In genomic region chr14:68392440-68392839, GRCm38 (mm10) we compare ENCODE assay signal across 29 mouse cellular contexts.
DNase-seq lines count a peak whose midpoint lies in the region; ATAC-seq and TF ChIP-seq lines count a peak whose summit lies in the region.
"Had no signal": no experiment of that assay in that cellular context is flagged by ENCODE, and none has a peak within 500 bp of the region (broad histone marks: within the 10 kb centered on the region; RNA-seq: fewer than 3 reads in every experiment).

No protein-coding gene starts in this region.

- no peak for ATAC-seq in hindbrain, embryonic 11.5 days (ENCODE audit: low FRiP score)
- no peak for ATAC-seq in hindbrain, embryonic 16.5 days
- ATAC-seq in midbrain, embryonic 13.5 days, result no peak
- no peak for ATAC-seq in midbrain, embryonic 16.5 days
- ATAC-seq: forebrain, embryonic 15.5 days; Patski had no signal

- no peak for TF ChIP-seq POLR2A in liver, adult 2 months (IDR thresholded peaks at IDR 0.05; ENCODE audit: extremely low read depth, insufficient read depth, low read length)

- H3K4me1 ChIP-seq in hindbrain, embryonic 11.5 days (replicated peaks; ENCODE audit: control insufficient read depth, insufficient read depth, low read length), result no peaks in the 10 kb centered on the region
- H3K4me1 ChIP-seq in hindbrain, embryonic 16.5 days (ENCODE audit: control insufficient read depth, insufficient read depth, low read depth, low read length), result peaks cover 5% of the 10 kb centered on the region; the same call in 1 of the 2 replicates
- no peaks in the 10 kb centered on the region for H3K4me1 ChIP-seq in liver, adult 2 months (ENCODE audit: control insufficient read depth, insufficient read depth, low read length)
- peaks cover 8% of the 10 kb centered on the region for H3K4me1 ChIP-seq in midbrain, embryonic 13.5 days (replicated peaks)
- H3K4me1 ChIP-seq in midbrain, embryonic 16.5 days (ENCODE audit: control insufficient read depth, insufficient read depth, low read length), result peaks cover 3% of the 10 kb centered on the region; the same call in 1 of the 2 replicates
- H3K4me1 ChIP-seq: embryonic facial prominence, embryonic 13.5 days; heart, embryonic 10.5 days; heart, embryonic 13.5 days had no signal

- H3K9me3 ChIP-seq in hindbrain, embryonic 11.5 days (ENCODE audit: control insufficient read depth, low read length), result no peaks in the 10 kb centered on the region
- no peaks in the 10 kb centered on the region for H3K9me3 ChIP-seq in hindbrain, embryonic 16.5 days (ENCODE audit: control insufficient read depth, low read length)
- no peaks in the 10 kb centered on the region for H3K9me3 ChIP-seq in midbrain, embryonic 13.5 days
- H3K9me3 ChIP-seq in midbrain, embryonic 16.5 days (replicated peaks; ENCODE audit: control insufficient read depth, low read length, poor library complexity, severe bottlenecking), result no peaks in the 10 kb centered on the region
- H3K9me3 ChIP-seq: embryonic facial prominence, embryonic 10.5 days; embryonic facial prominence, embryonic 13.5 days; forebrain, embryonic 12.5 days; forebrain, embryonic 15.5 days; heart, embryonic 10.5 days; heart, embryonic 13.5 days had no signal

- peak overlapping the region; percentile 70 for H3K27ac ChIP-seq in hindbrain, embryonic 11.5 days (ENCODE audit: low read depth, low read length)
- no peak overlapping the region for H3K27ac ChIP-seq in hindbrain, embryonic 16.5 days (ENCODE audit: low read depth, low read length)
- no peak overlapping the region for H3K27ac ChIP-seq in liver, adult 2 months (replicated peaks; ENCODE audit: insufficient read depth, low read depth, low read length)
- H3K27ac ChIP-seq in midbrain, embryonic 13.5 days, result peak overlapping the region; percentile 49; the same call in 1 of the 2 replicates
- H3K27ac ChIP-seq in midbrain, embryonic 16.5 days (ENCODE audit: low read length), result no peak overlapping the region
- H3K27ac ChIP-seq: embryonic facial prominence, embryonic 10.5 days; embryonic facial prominence, embryonic 13.5 days; forebrain, embryonic 12.5 days; forebrain, embryonic 15.5 days; heart, adult 2 months; heart, embryonic 10.5 days; heart, embryonic 13.5 days had no signal

- no peak for TF ChIP-seq CTCF in liver, adult 2 months (IDR thresholded peaks at IDR 0.05; ENCODE audit: low read depth, low read length)

- H3K36me3 ChIP-seq in hindbrain, embryonic 11.5 days (ENCODE audit: control insufficient read depth, insufficient read depth, low read length), result no peaks in the 10 kb centered on the region
- H3K36me3 ChIP-seq in hindbrain, embryonic 16.5 days (ENCODE audit: control insufficient read depth, insufficient read depth, low read length), result no peaks in the 10 kb centered on the region
- no peaks in the 10 kb centered on the region for H3K36me3 ChIP-seq in liver, adult 2 months (ENCODE audit: control insufficient read depth, insufficient read depth, low read length)
- H3K36me3 ChIP-seq in midbrain, embryonic 13.5 days, result no peaks in the 10 kb centered on the region
- H3K36me3 ChIP-seq in midbrain, embryonic 16.5 days (ENCODE audit: control insufficient read depth, insufficient read depth, low read length), result no peaks in the 10 kb centered on the region
- H3K36me3 ChIP-seq: embryonic facial prominence, embryonic 10.5 days; embryonic facial prominence, embryonic 13.5 days; forebrain, embryonic 12.5 days; forebrain, embryonic 15.5 days; G1E; heart, embryonic 10.5 days; heart, embryonic 13.5 days had no signal

- no peak for DNase-seq in hindbrain, embryonic 11.5 days (ENCODE audit: low spot score)
- DNase-seq in liver, adult 2 months (ENCODE audit: extremely low read depth, low read depth, low spot score), result peak; percentile 39
- no peak for DNase-seq in liver
- DNase-seq in cerebellum, postnatal 4 days (ENCODE audit: low spot score in 2 of 2), result no peak
- DNase-seq: adrenal gland, postnatal 10 days; adrenal gland, postnatal 36 days; B cell, adult 2 months; cerebellum, adult 11 months; cerebellum, adult 2 months; cerebellum, adult 9-11 months; cerebellum, postnatal 25 days; gastrocnemius, postnatal 10 days; gastrocnemius, postnatal 36 days; heart, adult 2 months; heart, postnatal 14 days; heart, postnatal 4 days had no signal

- no peak overlapping the region for H3K4me3 ChIP-seq in hindbrain, embryonic 11.5 days (ENCODE audit: low read depth, low read length)
- no peak overlapping the region for H3K4me3 ChIP-seq in hindbrain, embryonic 16.5 days (ENCODE audit: low read length)
- H3K4me3 ChIP-seq in liver, adult 2 months (ENCODE audit: insufficient read depth, low read depth, low read length), result no peak overlapping the region
- no peak overlapping the region for H3K4me3 ChIP-seq in midbrain, embryonic 13.5 days (replicated peaks)
- no peak overlapping the region for H3K4me3 ChIP-seq in midbrain, embryonic 16.5 days (ENCODE audit: low read depth, low read length)
- H3K4me3 ChIP-seq: embryonic facial prominence, embryonic 10.5 days; embryonic facial prominence, embryonic 13.5 days; erythroblast, embryonic 14.5 days; forebrain, embryonic 12.5 days; forebrain, embryonic 15.5 days; heart, adult 2 months; heart, embryonic 10.5 days; heart, embryonic 13.5 days had no signal

- no peaks in the 10 kb centered on the region for H3K79me2 ChIP-seq in liver, adult 2 months (ENCODE audit: control insufficient read depth, insufficient read depth, low read length)

- no peak overlapping the region for H3K9ac ChIP-seq in hindbrain, embryonic 11.5 days (ENCODE audit: low read depth, low read length)
- no peak overlapping the region for H3K9ac ChIP-seq in hindbrain, embryonic 16.5 days (ENCODE audit: low read depth, low read length)
- no peak overlapping the region for H3K9ac ChIP-seq in liver, adult 2 months (ENCODE audit: low read depth, low read length)
- no peak overlapping the region for H3K9ac ChIP-seq in midbrain, embryonic 13.5 days (replicated peaks)
- H3K9ac ChIP-seq in midbrain, embryonic 16.5 days (ENCODE audit: low read depth, low read length), result no peak overlapping the region
- H3K9ac ChIP-seq: embryonic facial prominence, embryonic 13.5 days; forebrain, embryonic 12.5 days; forebrain, embryonic 15.5 days; heart, embryonic 13.5 days had no signal

- no peaks in the 10 kb centered on the region for H3K27me3 ChIP-seq in hindbrain, embryonic 11.5 days (ENCODE audit: control insufficient read depth, insufficient read depth, low read length)
- no peaks in the 10 kb centered on the region for H3K27me3 ChIP-seq in hindbrain, embryonic 16.5 days (replicated peaks; ENCODE audit: control insufficient read depth, insufficient read depth, low read length)
- H3K27me3 ChIP-seq in liver, adult 2 months (ENCODE audit: control insufficient read depth, insufficient read depth, low read length), result no peaks in the 10 kb centered on the region
- H3K27me3 ChIP-seq in midbrain, embryonic 13.5 days, result no peaks in the 10 kb centered on the region
- H3K27me3 ChIP-seq in midbrain, embryonic 16.5 days (ENCODE audit: control insufficient read depth, insufficient read depth, low read depth, low read length), result no peaks in the 10 kb centered on the region
- H3K27me3 ChIP-seq: CH12.LX; embryonic facial prominence, embryonic 13.5 days; forebrain, embryonic 12.5 days; forebrain, embryonic 15.5 days; heart, embryonic 13.5 days had no signal

- WGBS in hindbrain, embryonic 11.5 days, result 87% methylated on average over 1 of the region's 1 CpGs
- 86% methylated on average over 1 of the region's 1 CpGs for WGBS in hindbrain, embryonic 16.5 days
- WGBS in liver, adult 2 months, result 37% methylated on average over 1 of the region's 1 CpGs
- WGBS in midbrain, embryonic 13.5 days, result 86% methylated on average over 1 of the region's 1 CpGs
- WGBS in midbrain, embryonic 16.5 days, result 87% methylated on average over 1 of the region's 1 CpGs

- no peak overlapping the region for H3K4me2 ChIP-seq in hindbrain, embryonic 11.5 days (replicated peaks; ENCODE audit: low read depth, low read length)
- H3K4me2 ChIP-seq in hindbrain, embryonic 16.5 days (ENCODE audit: low read length), result no peak overlapping the region
- H3K4me2 ChIP-seq in midbrain, embryonic 13.5 days (replicated peaks), result no peak overlapping the region
- H3K4me2 ChIP-seq in midbrain, embryonic 16.5 days (ENCODE audit: low read length), result no peak overlapping the region
- H3K4me2 ChIP-seq: embryonic facial prominence, embryonic 13.5 days; forebrain, embryonic 12.5 days; forebrain, embryonic 15.5 days; heart, embryonic 13.5 days had no signal

Comparison
In these comparisons a context has a peak if more than half of its experiments do, and no peak if none do; other contexts are left out.
1. H3K27ac ChIP-seq: peak in hindbrain, embryonic 11.5 days (single experiment) and midbrain, embryonic 13.5 days (single experiment); none in hindbrain, embryonic 16.5 days (single experiment), liver, adult 2 months (single experiment) and midbrain, embryonic 16.5 days (single experiment).